Mouse (Mus musculus) MEL-GATA-1-ER (cell line): ENCODE results near the gene Ddx6.
"Not testable (repeated sequence)": the region's sequence is repeated elsewhere in the genome, so short reads cannot be mapped to it uniquely, and the experiment has no call there.

ENCODE experiments used
- DNase-seq: peaks from one replicate; pipeline ENCODE4 v3.0.0-alpha.2; 2012; ENCODE audit warnings: low read depth; ENCODE audit errors: extremely low read depth

Ddx6 gene

DNA sequence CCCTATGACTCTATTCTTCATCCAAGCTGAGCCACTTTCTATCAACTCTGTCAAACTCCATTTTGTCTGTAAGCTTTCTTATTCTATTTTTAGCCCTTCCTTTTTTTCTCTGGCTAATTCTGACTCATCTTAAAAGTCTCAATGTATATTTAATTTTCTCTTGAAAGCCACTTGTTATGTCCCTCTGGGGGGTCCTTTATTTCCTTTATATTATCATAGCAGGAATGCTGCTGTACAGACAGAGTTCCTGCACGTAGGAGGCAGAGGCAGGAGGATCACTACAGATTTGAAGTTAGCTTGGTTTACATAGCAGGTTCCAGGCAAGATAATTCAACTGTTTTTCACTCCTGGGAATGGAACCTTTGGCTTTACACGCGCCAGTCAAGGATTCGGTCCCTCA is 11.5 kb upstream of the Ddx6 start:
- DNase-seq: no peak

GRCm38 (mm10) chr9:44593886-44594285 is 10.8 kb upstream of the Ddx6 start:
- DNase-seq: no peak

- DNase-seq: no peak
These were observed 9.7 kb upstream of the Ddx6 start for GRCm38 (mm10) chr9:44594901-44595536.

- DNase-seq: no peak
These were observed 9.2 kb upstream of the Ddx6 start for GRCm38 (mm10) chr9:44595537-44595930.

GRCm38 (mm10) chr9:44597742-44598141 is 7.0 kb upstream of the Ddx6 start:
- no peak for DNase-seq

DNA sequence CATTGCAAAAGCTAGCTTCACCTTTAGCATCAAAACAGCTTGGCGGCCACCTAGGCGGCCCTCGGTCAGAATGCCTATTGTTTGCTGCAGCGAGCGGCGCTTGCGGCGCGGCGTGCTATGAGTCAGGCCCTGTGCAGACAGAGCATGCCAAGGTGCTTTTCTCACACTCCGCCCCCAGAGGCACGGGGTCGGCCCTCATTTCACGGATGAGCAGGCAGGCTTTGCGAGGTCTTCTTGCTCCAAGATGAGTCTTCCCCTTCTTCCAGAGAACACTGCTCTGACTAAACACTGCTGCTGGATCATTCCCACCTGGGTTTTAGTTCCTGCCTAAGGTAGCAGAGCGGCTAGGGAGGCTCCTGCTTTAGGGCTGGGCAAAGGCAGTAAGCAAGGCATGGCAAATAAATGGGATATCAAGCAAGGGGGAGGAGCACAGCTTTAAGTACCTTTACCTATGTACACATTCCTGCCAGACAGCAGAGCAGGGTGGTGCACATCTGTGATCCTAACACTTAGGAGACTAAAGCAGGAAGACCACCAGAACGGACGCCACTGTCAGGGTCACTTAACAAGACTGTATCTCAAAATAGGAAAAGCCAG is 5.7 kb upstream of the Ddx6 start:
- DNase-seq: no peak

DNA sequence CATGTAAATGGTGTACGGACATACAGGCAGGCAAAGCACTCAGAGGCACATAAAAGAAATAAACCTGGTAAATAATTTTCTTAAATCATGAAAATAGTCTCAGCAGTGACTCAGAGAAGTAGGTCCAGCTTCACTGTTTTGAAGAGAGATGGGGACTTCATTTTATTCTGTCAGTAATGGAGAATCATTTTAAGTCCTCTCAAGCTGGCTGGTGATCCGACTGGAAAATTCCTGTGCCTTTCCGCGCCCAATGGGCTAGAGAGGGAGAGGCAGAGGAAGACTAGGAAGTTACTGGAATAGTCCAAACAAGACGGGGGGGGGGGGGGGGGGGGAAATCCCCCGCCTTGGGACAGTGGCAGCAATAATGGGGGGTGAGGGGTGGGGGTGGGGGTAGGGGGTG is 5.1 kb upstream of the Ddx6 start:
- DNase-seq: no peak

DNA sequence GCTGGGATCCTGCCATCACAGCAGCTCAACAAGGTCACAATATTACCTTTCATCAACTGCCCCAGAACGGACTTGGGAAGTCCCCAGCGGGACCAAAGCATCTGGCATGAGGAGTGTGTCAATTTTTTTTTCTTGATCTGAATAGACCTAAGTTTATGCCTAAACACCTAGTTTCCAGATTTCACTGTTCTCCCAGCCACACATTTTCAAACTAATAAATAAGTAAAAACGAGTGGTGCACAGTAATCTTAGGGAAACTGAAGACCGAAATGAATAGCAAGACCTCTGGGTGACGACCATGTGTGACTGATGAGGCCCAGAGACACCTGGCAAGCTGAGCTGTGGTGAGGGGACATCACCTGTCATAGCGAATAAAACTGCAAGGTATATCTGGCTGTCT is 3.9 kb upstream of the Ddx6 start:
- DNase-seq: no peak

DNA sequence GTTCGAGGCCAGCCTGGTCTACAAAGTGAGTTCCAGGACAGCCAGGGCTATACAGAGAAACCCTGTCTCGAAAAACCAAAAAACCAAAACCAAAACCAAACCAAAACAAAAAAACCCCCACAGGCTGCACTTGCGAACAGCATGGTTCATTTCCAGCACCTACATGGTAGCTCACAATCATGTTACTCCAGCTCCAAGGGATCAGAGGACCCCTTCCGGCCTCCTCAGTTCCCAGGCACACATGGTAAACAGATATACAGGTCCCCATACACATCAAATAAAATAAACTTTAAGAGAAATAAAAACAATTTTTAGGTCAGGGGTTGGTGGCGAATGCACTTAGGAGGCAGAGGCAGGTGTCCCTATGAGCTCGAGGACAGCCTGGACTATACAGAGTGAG is 1.9 kb upstream of the Ddx6 start:
- DNase-seq: no peak

DNA sequence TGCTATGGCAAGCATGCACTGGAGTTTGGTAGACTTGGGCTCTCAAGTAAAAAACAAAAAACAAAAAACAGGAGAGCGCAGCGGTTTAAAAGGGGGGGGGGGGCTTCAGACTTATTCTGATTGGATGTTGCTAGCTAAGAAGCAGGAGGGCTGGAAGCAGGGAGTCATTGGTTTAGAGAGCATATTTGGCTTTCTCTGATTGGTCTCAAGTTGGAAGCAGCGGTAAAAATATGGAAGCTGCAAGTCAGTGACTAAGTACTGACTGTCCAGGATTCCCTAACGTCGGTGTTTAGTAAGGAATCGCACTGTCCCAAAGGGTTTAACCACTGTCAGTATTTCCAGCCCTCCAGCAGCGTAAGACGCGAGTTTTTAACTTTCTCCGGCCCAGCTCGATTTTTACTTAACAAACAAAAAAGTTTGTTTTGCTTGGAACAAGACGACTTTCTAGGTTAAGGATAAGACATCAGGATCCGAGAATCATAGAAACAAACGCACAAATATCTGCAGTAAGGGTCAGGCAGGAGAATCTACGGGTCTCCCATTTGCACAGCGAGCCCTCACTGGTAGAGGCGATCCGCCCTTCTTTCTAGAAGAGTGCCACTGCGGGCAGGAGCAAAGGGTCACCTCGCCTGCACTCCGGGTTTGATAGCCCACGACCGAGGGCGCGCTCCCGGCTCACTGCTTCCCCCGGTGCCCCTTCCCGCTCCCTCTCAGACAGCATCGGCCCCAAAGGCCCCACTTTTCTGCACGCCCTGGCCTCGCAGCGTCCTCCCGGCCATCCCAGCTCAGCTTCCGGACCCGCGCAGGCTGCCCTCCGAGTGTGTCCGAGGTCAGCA is 1.0 kb upstream of the Ddx6 start:
- peak; percentile 92 for DNase-seq

DNA sequence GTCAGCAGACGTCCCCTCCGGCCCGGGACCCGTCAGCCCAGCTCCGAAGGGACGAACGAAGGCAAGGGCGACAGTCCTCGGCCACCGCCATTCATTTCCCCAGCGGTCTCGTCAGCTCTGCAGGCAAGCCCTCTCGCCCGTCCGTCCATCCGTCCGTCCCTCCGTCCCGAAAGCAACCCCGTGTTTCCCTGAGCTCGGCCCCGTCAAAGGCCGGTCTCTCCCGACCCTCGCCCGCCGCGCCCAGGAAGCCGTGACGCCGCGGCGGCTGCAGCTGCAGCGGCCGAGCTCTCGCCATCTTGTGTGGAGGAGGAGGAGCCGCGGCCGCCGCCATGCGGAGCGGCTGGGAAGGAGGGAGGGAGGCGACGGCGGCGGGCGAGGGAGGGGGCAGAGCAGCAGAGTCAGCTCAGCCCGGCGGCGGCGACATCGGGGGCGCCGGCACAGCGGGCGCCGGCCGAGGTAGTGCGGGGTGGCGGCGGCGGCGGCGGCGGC is 358 bp upstream of the Ddx6 start:
- no peak for DNase-seq

- peak; percentile 48 for DNase-seq
These were observed 999 bp downstream of the Ddx6 start for GRCm38 (mm10) chr9:44605616-44606165.

- DNase-seq: no peak
These were observed 2.0 kb downstream of the Ddx6 start for GRCm38 (mm10) chr9:44606646-44607045.

DNA sequence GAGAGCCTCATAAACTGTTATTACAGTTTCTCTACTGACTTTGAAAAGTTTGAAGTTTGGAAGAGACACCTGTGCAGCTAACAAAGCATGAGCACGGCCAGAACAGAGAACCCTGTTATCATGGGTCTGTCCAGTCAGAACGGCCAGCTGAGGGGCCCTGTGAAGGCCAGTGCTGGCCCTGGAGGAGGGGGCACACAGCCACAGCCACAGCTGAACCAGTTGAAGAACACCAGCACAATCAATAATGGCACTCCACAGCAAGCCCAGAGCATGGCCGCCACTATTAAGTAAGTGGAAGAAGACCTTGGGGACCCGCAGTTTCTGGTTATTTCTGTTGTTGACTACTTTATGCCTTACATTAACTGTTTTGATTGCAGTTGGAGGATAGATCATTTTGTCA is 2.6 kb downstream of the Ddx6 start:
- no peak for DNase-seq

GRCm38 (mm10) chr9:44610371-44610770 is 5.7 kb downstream of the Ddx6 start:
- no peak for DNase-seq

- not testable (repeated sequence) for DNase-seq
These were observed 8.4 kb downstream of the Ddx6 start for GRCm38 (mm10) chr9:44613081-44613480.

- no peak for DNase-seq
These were observed 16.4 kb downstream of the Ddx6 start for GRCm38 (mm10) chr9:44621114-44621513.

DNA sequence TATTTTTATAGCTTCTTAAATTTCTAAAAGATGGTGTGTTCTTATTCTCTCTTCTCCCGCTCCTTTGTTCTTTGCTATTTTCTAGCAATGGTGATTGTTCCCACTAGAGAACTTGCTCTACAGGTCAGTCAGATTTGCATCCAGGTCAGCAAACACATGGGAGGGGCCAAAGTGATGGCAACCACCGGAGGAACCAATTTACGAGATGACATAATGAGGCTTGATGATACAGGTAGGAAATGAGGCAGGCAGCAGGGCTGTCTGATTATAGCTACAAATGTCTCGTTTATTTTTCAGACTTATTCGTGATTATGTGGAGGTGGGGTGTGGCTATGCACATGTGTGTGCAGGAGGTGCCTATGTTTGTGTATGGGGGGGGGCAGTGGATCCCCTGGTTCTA is 19.7 kb downstream of the Ddx6 start:
- DNase-seq: no peak

DNA sequence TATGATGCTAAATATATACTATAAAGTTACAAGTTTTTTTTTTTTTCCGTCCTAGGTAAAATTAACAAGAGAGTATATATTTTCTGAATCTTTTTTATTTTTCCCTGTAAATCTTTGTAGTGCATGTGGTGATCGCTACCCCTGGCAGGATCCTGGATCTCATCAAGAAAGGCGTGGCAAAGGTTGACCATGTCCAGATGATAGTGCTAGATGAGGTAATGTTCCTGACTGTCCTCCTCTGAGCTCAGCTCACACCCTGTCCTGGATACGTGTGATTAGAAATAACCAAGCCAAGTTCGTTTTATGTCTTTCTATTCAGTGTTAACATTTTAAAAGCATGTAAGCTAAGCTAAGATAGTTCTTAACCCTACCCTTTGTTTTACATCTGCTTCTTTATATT is 21.6 kb downstream of the Ddx6 start:
- no peak for DNase-seq

DNA sequence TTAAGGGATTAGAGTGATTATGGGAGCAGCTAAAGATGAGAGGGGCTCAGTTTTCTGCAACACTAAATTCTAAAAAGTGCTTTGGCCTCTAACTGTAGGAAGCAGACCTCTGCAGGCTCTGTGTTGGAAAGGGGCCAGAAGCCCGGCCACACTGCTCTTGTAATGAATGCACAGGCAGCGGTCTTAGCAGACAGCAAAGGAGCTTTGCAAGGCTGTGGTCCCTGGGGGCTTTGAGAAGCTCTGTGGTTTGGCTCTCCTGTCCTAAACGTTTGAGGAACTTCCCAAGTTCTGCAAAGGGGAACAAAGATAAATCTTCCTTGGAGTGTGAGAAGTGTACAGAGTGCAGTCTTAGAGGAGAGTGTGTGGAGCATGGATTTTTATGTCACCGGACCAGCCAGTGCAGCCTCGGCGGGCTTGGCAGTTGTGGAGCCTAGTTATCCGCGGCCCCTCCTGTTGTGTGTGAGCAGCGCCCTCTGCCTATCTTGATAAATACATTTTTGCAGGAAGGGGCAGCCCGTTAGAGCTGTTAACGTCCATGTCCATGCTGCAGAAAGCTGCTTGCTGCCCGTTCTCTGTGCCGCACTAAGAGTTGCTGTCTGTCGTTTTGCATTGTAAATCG is 33.0 kb downstream of the Ddx6 start:
- DNase-seq: no peak

GRCm38 (mm10) chr9:44638726-44639125 is 34.0 kb downstream of the Ddx6 start:
- not testable (repeated sequence) for DNase-seq

GRCm38 (mm10) chr9:44640028-44640427 is 35.3 kb downstream of the Ddx6 start:
- not testable (repeated sequence) for DNase-seq
